Mouse (Mus musculus): Measurements from ENCODE around the gene Ccser1. TPM values are rescaled to one million over a fixed set of nuclear protein-coding genes. Genes with fewer than 3 reads are reported as not detected.

Gene Ccser1
- polyA plus RNA-seq, 1 experiment from 2014 or later, result 16.2 TPM

- Histone ChIP-seq H3K4me2 (replicated peaks; ENCODE audit: low read depth, low read length) (no peak overlapping the region), H3K9me3 (ENCODE audit: control insufficient read depth, low read length) (no peaks in the 10 kb centered on the region), H3K9ac (ENCODE audit: low read depth, low read length) (no peak overlapping the region), H3K36me3 (ENCODE audit: control insufficient read depth, insufficient read depth, low read length) (no peaks in the 10 kb centered on the region), H3K4me3 (ENCODE audit: low read length) (no peak overlapping the region), H3K4me1 (ENCODE audit: control insufficient read depth, insufficient read depth, low read length) (no peaks in the 10 kb centered on the region), H3K27ac (ENCODE audit: low read depth, low read length) (no peak overlapping the region), H3K27me3 (ENCODE audit: control insufficient read depth, insufficient read depth, low read length) (no peaks in the 10 kb centered on the region)
- 50% methylated on average over 1 of the region's 1 CpGs for WGBS
- no peak for ATAC-seq (ENCODE audit: low FRiP score, low TSS enrichment)
Observed at GRCm38 (mm10) chr6:61729065-61729464, 548.9 kb downstream of the Ccser1 start.

GRCm38 (mm10) chr6:61730088-61730880 lies 550.2 kb downstream of the Ccser1 start:
- Histone ChIP-seq H3K4me3 (ENCODE audit: low read length) (no peak overlapping the region), H3K27ac (ENCODE audit: low read depth, low read length) (no peak overlapping the region), H3K9ac (ENCODE audit: low read depth, low read length) (no peak overlapping the region), H3K4me1 (ENCODE audit: control insufficient read depth, insufficient read depth, low read length) (no peaks in the 10 kb centered on the region), H3K4me2 (replicated peaks; ENCODE audit: low read depth, low read length) (no peak overlapping the region), H3K36me3 (ENCODE audit: control insufficient read depth, insufficient read depth, low read length) (no peaks in the 10 kb centered on the region), H3K9me3 (ENCODE audit: control insufficient read depth, low read length) (no peaks in the 10 kb centered on the region), H3K27me3 (ENCODE audit: control insufficient read depth, insufficient read depth, low read length) (no peaks in the 10 kb centered on the region)
- ATAC-seq (ENCODE audit: low FRiP score, low TSS enrichment), result no peak
- WGBS, result 73% methylated on average over 5 of the region's 5 CpGs

GRCm38 (mm10) chr6:61746346-61746745 lies 566.2 kb downstream of the Ccser1 start:
- Histone ChIP-seq H3K4me2 (replicated peaks; ENCODE audit: low read depth, low read length) (no peak overlapping the region), H3K9me3 (ENCODE audit: control insufficient read depth, low read length) (no peaks in the 10 kb centered on the region), H3K36me3 (ENCODE audit: control insufficient read depth, insufficient read depth, low read length) (no peaks in the 10 kb centered on the region), H3K9ac (ENCODE audit: low read depth, low read length) (no peak overlapping the region), H3K27me3 (ENCODE audit: control insufficient read depth, insufficient read depth, low read length) (no peaks in the 10 kb centered on the region), H3K27ac (ENCODE audit: low read depth, low read length) (no peak overlapping the region), H3K4me1 (ENCODE audit: control insufficient read depth, insufficient read depth, low read length) (no peaks in the 10 kb centered on the region), H3K4me3 (ENCODE audit: low read length) (no peak overlapping the region)
- WGBS, result 71% methylated on average over 1 of the region's 1 CpGs
- no peak for ATAC-seq (ENCODE audit: low FRiP score, low TSS enrichment)

- WGBS, result 92% methylated on average over 3 of the region's 3 CpGs
- H3K27me3 ChIP-seq (ENCODE audit: control insufficient read depth, insufficient read depth, low read length), result no peaks in the 10 kb centered on the region
- no peaks in the 10 kb centered on the region for H3K9me3 ChIP-seq (ENCODE audit: control insufficient read depth, low read length)
- H3K4me1 ChIP-seq (ENCODE audit: control insufficient read depth, insufficient read depth, low read length), result no peaks in the 10 kb centered on the region
- H3K4me3 ChIP-seq (ENCODE audit: low read length), result no peak overlapping the region
- H3K36me3 ChIP-seq (ENCODE audit: control insufficient read depth, insufficient read depth, low read length), result no peaks in the 10 kb centered on the region
- H3K27ac ChIP-seq (ENCODE audit: low read depth, low read length), result no peak overlapping the region
- no peak overlapping the region for H3K9ac ChIP-seq (ENCODE audit: low read depth, low read length)
- no peak for ATAC-seq (ENCODE audit: low FRiP score, low TSS enrichment)
- H3K4me2 ChIP-seq (replicated peaks; ENCODE audit: low read depth, low read length), result no peak overlapping the region
Observed at GRCm38 (mm10) chr6:61762135-61762534, 582.0 kb downstream of the Ccser1 start.

- no peak for ATAC-seq (ENCODE audit: low FRiP score, low TSS enrichment)
- H3K9me3 ChIP-seq (ENCODE audit: control insufficient read depth, low read length), result no peaks in the 10 kb centered on the region
- no peaks in the 10 kb centered on the region for H3K27me3 ChIP-seq (ENCODE audit: control insufficient read depth, insufficient read depth, low read length)
- no peak overlapping the region for H3K9ac ChIP-seq (ENCODE audit: low read depth, low read length)
- no peaks in the 10 kb centered on the region for H3K36me3 ChIP-seq (ENCODE audit: control insufficient read depth, insufficient read depth, low read length)
- no peak overlapping the region for H3K4me3 ChIP-seq (ENCODE audit: low read length)
- no peaks in the 10 kb centered on the region for H3K4me1 ChIP-seq (ENCODE audit: control insufficient read depth, insufficient read depth, low read length)
- H3K27ac ChIP-seq (ENCODE audit: low read depth, low read length), result no peak overlapping the region
- H3K4me2 ChIP-seq (replicated peaks; ENCODE audit: low read depth, low read length), result no peak overlapping the region
- WGBS, result 89% methylated on average over 5 of the region's 5 CpGs
Observed at GRCm38 (mm10) chr6:61763379-61763778, 583.3 kb downstream of the Ccser1 start.

GRCm38 (mm10) chr6:61765801-61766200 lies 585.7 kb downstream of the Ccser1 start:
- H3K4me3 ChIP-seq (ENCODE audit: low read length), result no peak overlapping the region
- H3K4me1 ChIP-seq (ENCODE audit: control insufficient read depth, insufficient read depth, low read length), result no peaks in the 10 kb centered on the region
- WGBS, result 77% methylated on average over 2 of the region's 2 CpGs
- H3K9ac ChIP-seq (ENCODE audit: low read depth, low read length), result no peak overlapping the region
- no peak overlapping the region for H3K4me2 ChIP-seq (replicated peaks; ENCODE audit: low read depth, low read length)
- no peak for ATAC-seq (ENCODE audit: low FRiP score, low TSS enrichment)
- no peaks in the 10 kb centered on the region for H3K27me3 ChIP-seq (ENCODE audit: control insufficient read depth, insufficient read depth, low read length)
- no peaks in the 10 kb centered on the region for H3K9me3 ChIP-seq (ENCODE audit: control insufficient read depth, low read length)
- H3K36me3 ChIP-seq (ENCODE audit: control insufficient read depth, insufficient read depth, low read length), result no peaks in the 10 kb centered on the region
- H3K27ac ChIP-seq (ENCODE audit: low read depth, low read length), result no peak overlapping the region

- no peaks in the 10 kb centered on the region for H3K27me3 ChIP-seq (ENCODE audit: control insufficient read depth, insufficient read depth, low read length)
- no peaks in the 10 kb centered on the region for H3K36me3 ChIP-seq (ENCODE audit: control insufficient read depth, insufficient read depth, low read length)
- H3K9me3 ChIP-seq (ENCODE audit: control insufficient read depth, low read length), result no peaks in the 10 kb centered on the region
- WGBS, result 82% methylated on average over 8 of the region's 8 CpGs
- no peaks in the 10 kb centered on the region for H3K4me1 ChIP-seq (ENCODE audit: control insufficient read depth, insufficient read depth, low read length)
- no peak for ATAC-seq (ENCODE audit: low FRiP score, low TSS enrichment)
- H3K4me2 ChIP-seq (replicated peaks; ENCODE audit: low read depth, low read length), result no peak overlapping the region
- no peak overlapping the region for H3K9ac ChIP-seq (ENCODE audit: low read depth, low read length)
- no peak overlapping the region for H3K27ac ChIP-seq (ENCODE audit: low read depth, low read length)
- no peak overlapping the region for H3K4me3 ChIP-seq (ENCODE audit: low read length)
Observed at GRCm38 (mm10) chr6:61767151-61767550, 587.0 kb downstream of the Ccser1 start.

GRCm38 (mm10) chr6:61786706-61787105 lies 606.6 kb downstream of the Ccser1 start:
- Histone ChIP-seq H3K9me3 (ENCODE audit: control insufficient read depth, low read length) (no peaks in the 10 kb centered on the region), H3K9ac (ENCODE audit: low read depth, low read length) (no peak overlapping the region), H3K36me3 (ENCODE audit: control insufficient read depth, insufficient read depth, low read length) (no peaks in the 10 kb centered on the region), H3K4me2 (replicated peaks; ENCODE audit: low read depth, low read length) (no peak overlapping the region), H3K27ac (ENCODE audit: low read depth, low read length) (no peak overlapping the region), H3K4me3 (ENCODE audit: low read length) (no peak overlapping the region), H3K27me3 (ENCODE audit: control insufficient read depth, insufficient read depth, low read length) (no peaks in the 10 kb centered on the region), H3K4me1 (ENCODE audit: control insufficient read depth, insufficient read depth, low read length) (no peaks in the 10 kb centered on the region)
- no peak for ATAC-seq (ENCODE audit: low FRiP score, low TSS enrichment)
- WGBS, result 86% methylated on average over 2 of the region's 2 CpGs

GRCm38 (mm10) chr6:61800889-61801288 lies 620.8 kb downstream of the Ccser1 start:
- H3K4me3 ChIP-seq (ENCODE audit: low read length), result no peak overlapping the region
- H3K9me3 ChIP-seq (ENCODE audit: control insufficient read depth, low read length), result no peaks in the 10 kb centered on the region
- H3K27ac ChIP-seq (ENCODE audit: low read depth, low read length), result no peak overlapping the region
- ATAC-seq (ENCODE audit: low FRiP score, low TSS enrichment), result no peak
- H3K36me3 ChIP-seq (ENCODE audit: control insufficient read depth, insufficient read depth, low read length), result no peaks in the 10 kb centered on the region
- WGBS, result 47% methylated on average over 3 of the region's 3 CpGs
- H3K9ac ChIP-seq (ENCODE audit: low read depth, low read length), result no peak overlapping the region
- no peaks in the 10 kb centered on the region for H3K4me1 ChIP-seq (ENCODE audit: control insufficient read depth, insufficient read depth, low read length)
- no peak overlapping the region for H3K4me2 ChIP-seq (replicated peaks; ENCODE audit: low read depth, low read length)
- no peaks in the 10 kb centered on the region for H3K27me3 ChIP-seq (ENCODE audit: control insufficient read depth, insufficient read depth, low read length)

All from kidney, embryonic 14.5 days (tissue).